Mouse (Mus musculus): ENCODE data around the gene Spon1.

Spon1 gene

GRCm38 (mm10) chr7:113904348-113904895 lies 138.6 kb downstream of the Spon1 start:
- DNase-seq (ENCODE audit: low spot score), result no peak

- no peak for DNase-seq (ENCODE audit: low spot score)
Measured at GRCm38 (mm10) chr7:113909161-113909825, 143.5 kb downstream of the Spon1 start.

- no peak for DNase-seq (ENCODE audit: low spot score)
Measured at GRCm38 (mm10) chr7:113910856-113911255, 145.1 kb downstream of the Spon1 start.

- DNase-seq (ENCODE audit: low spot score), result no peak
Measured at GRCm38 (mm10) chr7:113915936-113916335, 150.1 kb downstream of the Spon1 start.

GRCm38 (mm10) chr7:113918916-113919315 lies 153.1 kb downstream of the Spon1 start:
- no peak for DNase-seq (ENCODE audit: low spot score)

- DNase-seq (ENCODE audit: low spot score), result no peak
Measured at GRCm38 (mm10) chr7:113919505-113919904, 153.7 kb downstream of the Spon1 start.

- no peak for DNase-seq (ENCODE audit: low spot score)
Measured at GRCm38 (mm10) chr7:113920056-113920455, 154.3 kb downstream of the Spon1 start.

- no peak for DNase-seq (ENCODE audit: low spot score)
Measured at GRCm38 (mm10) chr7:113924561-113924960, 158.8 kb downstream of the Spon1 start.

- no peak for DNase-seq (ENCODE audit: low spot score)
Measured at GRCm38 (mm10) chr7:113950888-113951287, 185.1 kb downstream of the Spon1 start.

GRCm38 (mm10) chr7:113955431-113955830 lies 189.6 kb downstream of the Spon1 start:
- no peak for DNase-seq (ENCODE audit: low spot score)

- DNase-seq (ENCODE audit: low spot score), result no peak
Measured at GRCm38 (mm10) chr7:113960841-113961499, 195.2 kb downstream of the Spon1 start.

- no peak for DNase-seq (ENCODE audit: low spot score)
Measured at GRCm38 (mm10) chr7:113961500-113961895, 195.7 kb downstream of the Spon1 start.

GRCm38 (mm10) chr7:113962078-113962477 lies 196.3 kb downstream of the Spon1 start:
- DNase-seq (ENCODE audit: low spot score), result no peak

- DNase-seq (ENCODE audit: low spot score), result no peak
Measured at GRCm38 (mm10) chr7:113963766-113964165, 198.0 kb downstream of the Spon1 start.

- DNase-seq (ENCODE audit: low spot score), result no peak
Measured at GRCm38 (mm10) chr7:113965625-113966024, 199.8 kb downstream of the Spon1 start.

GRCm38 (mm10) chr7:113969182-113969581 lies 203.4 kb downstream of the Spon1 start:
- no peak for DNase-seq (ENCODE audit: low spot score)

- no peak for DNase-seq (ENCODE audit: low spot score)
Measured at GRCm38 (mm10) chr7:113972536-113972935, 206.7 kb downstream of the Spon1 start.

- no peak for DNase-seq (ENCODE audit: low spot score)
Measured at GRCm38 (mm10) chr7:113986406-113987134, 220.8 kb downstream of the Spon1 start.

GRCm38 (mm10) chr7:113988156-113988555 lies 222.4 kb downstream of the Spon1 start:
- DNase-seq (ENCODE audit: low spot score), result no peak

- no peak for DNase-seq (ENCODE audit: low spot score)
Measured at GRCm38 (mm10) chr7:113997675-113998354, 232.0 kb downstream of the Spon1 start.

GRCm38 (mm10) chr7:114004171-114004570 lies 238.4 kb downstream of the Spon1 start:
- DNase-seq (ENCODE audit: low spot score), result no peak

GRCm38 (mm10) chr7:114005499-114005898 lies 239.7 kb downstream of the Spon1 start:
- DNase-seq (ENCODE audit: low spot score), result no peak

Data from spleen, adult 12 weeks (tissue).